In the genomic region with DNA sequence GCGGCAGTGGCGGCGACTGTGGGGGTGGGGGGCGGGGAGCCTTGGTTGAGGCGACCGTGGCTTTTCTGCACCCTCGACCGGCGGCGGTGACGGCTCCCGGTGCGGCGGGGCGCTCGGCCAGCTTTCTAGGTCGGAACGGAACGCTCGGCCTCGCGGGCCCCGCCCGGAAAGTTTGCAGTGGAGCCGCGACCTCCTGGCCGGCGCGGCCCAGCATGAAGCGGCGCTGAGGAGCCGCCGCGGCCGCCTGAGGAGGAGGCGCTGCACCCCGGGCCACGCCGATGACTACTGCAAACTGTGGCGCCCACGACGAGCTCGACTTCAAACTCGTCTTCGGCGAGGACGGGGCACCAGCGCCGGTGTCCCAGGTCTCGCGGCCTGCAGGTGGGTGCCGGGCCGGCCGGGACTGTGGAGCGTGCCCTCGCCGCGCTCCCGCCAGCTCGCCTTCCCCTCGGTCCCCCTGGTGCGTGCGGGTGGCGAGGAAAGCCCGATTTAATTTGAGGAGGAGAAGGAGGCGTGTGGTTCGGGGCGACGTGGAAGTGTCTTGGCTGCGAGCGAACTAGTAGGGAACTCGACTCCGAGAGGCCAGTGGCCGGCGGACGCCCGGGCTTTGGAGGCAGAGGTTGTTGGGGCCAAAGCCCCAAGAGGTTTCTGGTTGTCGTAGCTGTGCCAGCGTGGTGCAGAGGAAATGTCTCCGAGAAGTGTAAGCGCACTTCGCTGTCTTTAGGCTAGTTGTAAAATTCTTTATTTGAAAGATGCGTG, we compare ENCODE assay signal across 8 mouse cellular contexts. TPM values are rescaled to one million over a fixed set of nuclear protein-coding genes. Genes with fewer than 3 reads are reported as not detected.
DNase-seq lines count a peak whose midpoint lies in the region; ATAC-seq and TF ChIP-seq lines count a peak whose summit lies in the region.

No protein-coding gene starts in this region.

- TF ChIP-seq EP300 in heart, postnatal 0 days (IDR thresholded peaks at IDR 0.05; ENCODE audit: low read depth): no peak
- TF ChIP-seq EP300 in liver, embryonic 14.5 days (IDR thresholded peaks at IDR 0.05; ENCODE audit: low read depth): no peak

- CTCF ChIA-PET in Patski (lab: Charles Lee): interaction anchor here (0.9 to 2.7 kb wide), 2 partner anchors 10 to 29 kb away, joined by 3 to 8 read pairs; no protein-coding TSS in a partner anchor

- WGBS in embryonic facial prominence, embryonic 15.5 days: under 1% methylated on average over 82 of the region's 83 CpGs
- under 1% methylated on average over 81 of the region's 83 CpGs for WGBS in heart, postnatal 0 days
- under 1% methylated on average over 83 of the region's 83 CpGs for WGBS in liver, embryonic 14.5 days (ENCODE audit: insufficient replicate concordance)

- no peak for TF ChIP-seq CTCF in Patski (IDR thresholded peaks at IDR 0.05)
- no peak for TF ChIP-seq CTCF in heart, postnatal 0 days (IDR thresholded peaks at IDR 0.05; ENCODE audit: low read depth)
- TF ChIP-seq CTCF in liver, embryonic 14.5 days (IDR thresholded peaks at IDR 0.05; ENCODE audit: low read depth): 0 out of 2 replicates have a peak, but pooled peaks have one; percentile 7

- H3K27me3 ChIP-seq in Patski: no peaks in the 10 kb centered on the region
- no peaks in the 10 kb centered on the region for H3K27me3 ChIP-seq in embryonic facial prominence, embryonic 15.5 days
- no peaks in the 10 kb centered on the region for H3K27me3 ChIP-seq in heart, postnatal 0 days (ENCODE audit: control insufficient read depth, insufficient read depth, low read length)
- no peaks in the 10 kb centered on the region for H3K27me3 ChIP-seq in liver, embryonic 14.5 days (ENCODE audit: control insufficient read depth, insufficient read depth, low read length)

- H3K9me3 ChIP-seq in embryonic facial prominence, embryonic 15.5 days (replicated peaks): no peaks in the 10 kb centered on the region
- no peaks in the 10 kb centered on the region for H3K9me3 ChIP-seq in heart, postnatal 0 days (replicated peaks; ENCODE audit: control insufficient read depth, low read length)
- no peaks in the 10 kb centered on the region for H3K9me3 ChIP-seq in liver, embryonic 14.5 days (ENCODE audit: control insufficient read depth, low read length)

- H3K36me3 ChIP-seq in embryonic facial prominence, embryonic 15.5 days: no peaks in the 10 kb centered on the region
- no peaks in the 10 kb centered on the region for H3K36me3 ChIP-seq in heart, postnatal 0 days (replicated peaks; ENCODE audit: control insufficient read depth, insufficient read depth, low read length)
- no peaks in the 10 kb centered on the region for H3K36me3 ChIP-seq in liver, embryonic 14.5 days (replicated peaks; ENCODE audit: control insufficient read depth, insufficient read depth, low read depth)

- peak overlapping the region; percentile 88 for H3K4me3 ChIP-seq in embryonic facial prominence, embryonic 15.5 days (replicated peaks)
- peak overlapping the region; percentile 89 for H3K4me3 ChIP-seq in heart, postnatal 0 days (ENCODE audit: low read depth, low read length)
- peak overlapping the region; percentile 76 to 98 for H3K4me3 ChIP-seq in liver, embryonic 14.5 days (ENCODE audit: insufficient read depth in 1 of 2, low read depth in 2 of 2, low read length in 2 of 2)

- peak; percentile 46 for ATAC-seq in Patski
- peak; percentile 77 for ATAC-seq in embryonic facial prominence, embryonic 15.5 days (ENCODE audit: insufficient number of reproducible peaks, low FRiP score, low TSS enrichment, low read depth)
- ATAC-seq in heart, postnatal 0 days (ENCODE audit: insufficient read depth, low read depth): peak; percentile 62
- ATAC-seq in liver, embryonic 14.5 days (ENCODE audit: insufficient read depth): peak; percentile 71

- peak overlapping the region; percentile 71 for H3K4me2 ChIP-seq in embryonic facial prominence, embryonic 15.5 days (replicated peaks)
- peak overlapping the region; percentile 79 for H3K4me2 ChIP-seq in heart, postnatal 0 days (ENCODE audit: low read depth, low read length)
- H3K4me2 ChIP-seq in liver, embryonic 14.5 days (ENCODE audit: low read depth): peak overlapping the region; percentile 70

- POLR2A ChIA-PET in Patski (lab: Charles Lee): interaction anchor here (0.5 to 1.4 kb wide), 4 partner anchors 8 to 89 kb away, joined by 3 to 5 read pairs (median 3); no protein-coding TSS in a partner anchor

- H3K4me1 ChIP-seq in embryonic facial prominence, embryonic 15.5 days: peaks cover 22% of the 10 kb centered on the region
- H3K4me1 ChIP-seq in heart, postnatal 0 days (ENCODE audit: control insufficient read depth, insufficient read depth): peaks cover 15% of the 10 kb centered on the region
- H3K4me1 ChIP-seq in liver, embryonic 14.5 days (replicated peaks; ENCODE audit: control insufficient read depth in 2 of 2, insufficient read depth in 2 of 2, low read length in 1 of 2): peaks cover 25 to 26% of the 10 kb centered on the region in 2 experiments

- peak; percentile 57 to 59 for DNase-seq in layer of hippocampus, postnatal 36 days
- DNase-seq in layer of hippocampus, adult 9-10 months (ENCODE audit: low spot score): no peak
- DNase-seq in Patski (ENCODE audit: low read depth, low spot score): no peak
- peak; percentile 40 for DNase-seq in heart, postnatal 0 days (ENCODE audit: low spot score)
- DNase-seq in liver, embryonic 14.5 days (ENCODE audit: low read depth in 3 of 3, low spot score in 3 of 3): peak in 1 of 3 experiments; percentile 35
- peak; percentile 56 to 62 for DNase-seq in natural killer cell, adult 2 months (ENCODE audit: low spot score in 2 of 2)
- no peak for DNase-seq in cerebellum, postnatal 25 days

- peak overlapping the region; percentile 98 for H3K27ac ChIP-seq in embryonic facial prominence, embryonic 15.5 days (replicated peaks)
- H3K27ac ChIP-seq in heart, postnatal 0 days (ENCODE audit: low read depth): peak overlapping the region; percentile 96
- peak overlapping the region; percentile 66 for H3K27ac ChIP-seq in liver, embryonic 14.5 days

- H3K9ac ChIP-seq in embryonic facial prominence, embryonic 15.5 days: peak overlapping the region; percentile 81
- peak overlapping the region; percentile 90 for H3K9ac ChIP-seq in heart, postnatal 0 days (replicated peaks; ENCODE audit: low read depth, low read length)
- H3K9ac ChIP-seq in liver, embryonic 14.5 days (replicated peaks): peak overlapping the region; percentile 86

- in situ Hi-C loops in Patski (cut with MboI; ENCODE audit: low pct_unique_long_range_greater_than_20kb): no loop called here

RNA-seq across cellular contexts. Expression of gene Nfatc3, which starts 1.2 kb away (rescaled TPM):
- 10 to 100 TPM; 11.1 to 11.9 TPM for total RNA-seq in layer of hippocampus, postnatal 36 days (2021)
- polyA plus RNA-seq in Patski (2021): 33.5 TPM
- polyA plus RNA-seq in embryonic facial prominence, embryonic 15.5 days (2015; fragmentation: Nextera tagmentation; extraction: Ambion mirVana): 6.9 and 7.5 TPM in 2 replicates
- total RNA-seq in heart, postnatal 0 days (2014; rRNA removed; ENCODE audit: low replicate concordance): 26.6 and 28.3 TPM in 2 replicates
- 2.0 and 2.4 TPM in 2 replicates for polyA plus RNA-seq in heart, postnatal 0 days (2015; fragmentation: Nextera tagmentation; extraction: Ambion mirVana)
- polyA plus RNA-seq in liver, embryonic 14.5 days (2012; rRNA removed): 10.2 TPM in 2 replicates
- 2.6 and 2.7 TPM in 2 replicates for polyA plus RNA-seq in liver, embryonic 14.5 days (2014; fragmentation: Nextera tagmentation; extraction: Ambion mirVana)

RNA-seq across cellular contexts. Expression of gene Ddx28, which starts 48.1 kb away (rescaled TPM):
- total RNA-seq in layer of hippocampus, postnatal 36 days (2021): 10 to 100 TPM; 11.5 to 14.6 TPM
- polyA plus RNA-seq in Patski (2021): 12.7 TPM
- 17.2 and 17.5 TPM in 2 replicates for polyA plus RNA-seq in embryonic facial prominence, embryonic 15.5 days (2015; fragmentation: Nextera tagmentation; extraction: Ambion mirVana)
- total RNA-seq in heart, postnatal 0 days (2014; rRNA removed; ENCODE audit: low replicate concordance): 25.8 and 35.4 TPM in 2 replicates
- 10.9 TPM in 2 replicates for polyA plus RNA-seq in heart, postnatal 0 days (2015; fragmentation: Nextera tagmentation; extraction: Ambion mirVana)
- 6.6 and 6.8 TPM in 2 replicates for polyA plus RNA-seq in liver, embryonic 14.5 days (2012; rRNA removed)
- polyA plus RNA-seq in liver, embryonic 14.5 days (2014; fragmentation: Nextera tagmentation; extraction: Ambion mirVana): 9.1 and 9.4 TPM in 2 replicates

RNA-seq across cellular contexts. Expression of gene Dpep2nb, which starts 54.0 kb away (rescaled TPM):
- under 1 TPM in 1 of 2 experiments, not detected in 1; 0.32 TPM for total RNA-seq in layer of hippocampus, postnatal 36 days (2021)
- 0.14 TPM for polyA plus RNA-seq in Patski (2021)
- 0.16 TPM in 1 of 2 replicates, not detected in the other for polyA plus RNA-seq in embryonic facial prominence, embryonic 15.5 days (2015; fragmentation: Nextera tagmentation; extraction: Ambion mirVana)
- not detected in 2 replicates for total RNA-seq in heart, postnatal 0 days (2014; rRNA removed; ENCODE audit: low replicate concordance)
- 0.20 and 0.21 TPM in 2 replicates for polyA plus RNA-seq in heart, postnatal 0 days (2015; fragmentation: Nextera tagmentation; extraction: Ambion mirVana)
- polyA plus RNA-seq in liver, embryonic 14.5 days (2012; rRNA removed): not detected in 2 replicates
- polyA plus RNA-seq in liver, embryonic 14.5 days (2014; fragmentation: Nextera tagmentation; extraction: Ambion mirVana): not detected in 2 replicates

Comparison
In these comparisons a context has a peak if more than half of its experiments do, and no peak if none do; other contexts are left out.
1. DNase-seq: peak in layer of hippocampus, postnatal 36 days (2 of 2), heart, postnatal 0 days (single experiment) and natural killer cell, adult 2 months (2 of 2); none in layer of hippocampus, adult 9-10 months (single experiment), Patski (single experiment) and cerebellum, postnatal 25 days (0 of 2).
2. Peak in every context shown above with its lines, with median percentiles within 50 percentile points of each other: ATAC-seq, H3K27ac ChIP-seq, H3K4me2 ChIP-seq, H3K4me3 ChIP-seq and H3K9ac ChIP-seq.